Mouse (Mus musculus): ENCODE data around the gene Srgn.
"Not testable (repeated sequence)": the region's sequence is repeated elsewhere in the genome, so short reads cannot be mapped to it uniquely, and the experiment has no call there.

Srgn gene

GRCm38 (mm10) chr10:62521763-62522162 lies 5.5 kb downstream of the Srgn start:
- DNase-seq (ENCODE audit: low read depth), result no peak

- DNase-seq (ENCODE audit: low read depth), result no peak
These were observed 6.3 kb downstream of the Srgn start for GRCm38 (mm10) chr10:62520911-62521310.

- no peak for DNase-seq (ENCODE audit: low read depth)
These were observed 9.7 kb downstream of the Srgn start for GRCm38 (mm10) chr10:62517511-62517910.

- DNase-seq (ENCODE audit: low read depth), result no peak
These were observed 14.4 kb downstream of the Srgn start for GRCm38 (mm10) chr10:62512855-62513254.

GRCm38 (mm10) chr10:62511528-62511927 lies 15.7 kb downstream of the Srgn start:
- DNase-seq (ENCODE audit: low read depth), result no peak

- DNase-seq (ENCODE audit: low read depth), result no peak
These were observed 18.1 kb downstream of the Srgn start for GRCm38 (mm10) chr10:62509032-62509656.

- no peak for DNase-seq (ENCODE audit: low read depth)
These were observed 18.8 kb downstream of the Srgn start for GRCm38 (mm10) chr10:62508459-62508858.

GRCm38 (mm10) chr10:62507591-62508308 lies 19.5 kb downstream of the Srgn start:
- peak; percentile 77 for DNase-seq (ENCODE audit: low read depth)

GRCm38 (mm10) chr10:62507071-62507470 lies 20.2 kb downstream of the Srgn start:
- no peak for DNase-seq (ENCODE audit: low read depth)

- no peak for DNase-seq (ENCODE audit: low read depth)
These were observed 21.2 kb downstream of the Srgn start for GRCm38 (mm10) chr10:62506019-62506556.

- DNase-seq (ENCODE audit: low read depth), result no peak
These were observed 21.8 kb downstream of the Srgn start for GRCm38 (mm10) chr10:62505224-62505983.

- DNase-seq (ENCODE audit: low read depth), result no peak
These were observed 23.2 kb downstream of the Srgn start for GRCm38 (mm10) chr10:62503836-62504628.

GRCm38 (mm10) chr10:62503353-62503752 lies 23.9 kb downstream of the Srgn start:
- no peak for DNase-seq (ENCODE audit: low read depth)

GRCm38 (mm10) chr10:62501951-62502350 lies 25.3 kb downstream of the Srgn start:
- DNase-seq (ENCODE audit: low read depth), result no peak

- DNase-seq (ENCODE audit: low read depth), result no peak
These were observed 26.2 kb downstream of the Srgn start for GRCm38 (mm10) chr10:62500916-62501615.

GRCm38 (mm10) chr10:62500088-62500915 lies 26.9 kb downstream of the Srgn start:
- DNase-seq (ENCODE audit: low read depth), result no peak

GRCm38 (mm10) chr10:62491681-62492080 lies 35.6 kb downstream of the Srgn start:
- not testable (repeated sequence) for DNase-seq (ENCODE audit: low read depth)

GRCm38 (mm10) chr10:62488266-62488665 lies 39.0 kb downstream of the Srgn start:
- DNase-seq (ENCODE audit: low read depth), result no peak

GRCm38 (mm10) chr10:62486618-62487415 lies 40.4 kb downstream of the Srgn start, which contains the start of gene Vps26a:
Gene Vps26a, minus strand, starts transcription at chr10:62486805.
- peak; percentile 98 for DNase-seq (ENCODE audit: low read depth)

Data from c-Kit-positive CD71-negative TER-119-negative erythroid progenitor cells, embryonic 14.5 days (primary cell).